Mouse (Mus musculus) liver, postnatal 0 days (tissue): Measurements from ENCODE around the gene Tmsb15b1. TPM values are rescaled to one million over a fixed set of nuclear protein-coding genes. Genes with fewer than 3 reads are reported as not detected.
"Not testable (repeated sequence)": the region's sequence is repeated elsewhere in the genome, so short reads cannot be mapped to it uniquely, and the experiment has no call there.

Experiments
- ATAC-seq: fragments of 200-750 bp; cut with Nextera tagmentation; 2 replicates; pipeline ENCODE4 v1.8.0; 2017; ENCODE audit warnings: mild to moderate bottlenecking, moderate library complexity
- DNase-seq: peaks from one replicate; pipeline ENCODE4 v3.0.0-alpha.2; 2016
- H3K27ac ChIP-seq: fragments of 300-500 bp; sonication (generic); 2 replicates; pipeline ENCODE4 v1.5.1; 2014; ENCODE audit warnings: antibody characterized with exemption, moderate library complexity, mild to moderate bottlenecking, low read depth
- H3K27me3 ChIP-seq: fragments of 300-500 bp; sonication (generic); 2 replicates; pipeline ENCODE4 v1.6.1; 2014; ENCODE audit warnings: low read length, control low read depth, mixed read lengths; ENCODE audit not compliant: insufficient read depth
- H3K36me3 ChIP-seq: fragments of 300-500 bp; sonication (generic); replicated peaks from 2 replicates; pipeline ENCODE4 v1.6.1; 2014; ENCODE audit warnings: mild to moderate bottlenecking, control low read depth, low read length, moderate library complexity, mixed read lengths; ENCODE audit not compliant: insufficient read depth
- H3K4me1 ChIP-seq: fragments of 300-500 bp; sonication (generic); 2 replicates; pipeline ENCODE4 v1.6.1; 2014; ENCODE audit warnings: antibody characterized with exemption, mild to moderate bottlenecking, control low read depth; ENCODE audit not compliant: insufficient read depth
- H3K4me2 ChIP-seq: fragments of 300-500 bp; sonication (generic); 2 replicates; pipeline ENCODE4 v1.6.1; 2014; ENCODE audit warnings: low read depth, mild to moderate bottlenecking, low read length, moderate library complexity, mixed read lengths
- H3K4me3 ChIP-seq: fragments of 300-500 bp; sonication (generic); 2 replicates; pipeline ENCODE4 v1.5.1; 2014; ENCODE audit warnings: low read depth, low read length
- H3K9ac ChIP-seq: fragments of 300-500 bp; sonication (generic); replicated peaks from 2 replicates; pipeline ENCODE4 v1.6.1; 2014; ENCODE audit warnings: mild to moderate bottlenecking, moderate library complexity
- H3K9me3 ChIP-seq: fragments of 300-500 bp; sonication (generic); 2 replicates; pipeline ENCODE4 v1.6.1; 2016; ENCODE audit warnings: mild to moderate bottlenecking, control low read depth, low read length, mixed read lengths
- CTCF ChIP-seq: sonication (generic); IDR thresholded peaks from 2 replicates; pipeline ENCODE4 v1.5.1; 2016; ENCODE audit warnings: antibody characterized with exemption, low read depth
- EP300 ChIP-seq: IDR thresholded peaks from 2 replicates; pipeline ENCODE4 v1.6.1; 2016; ENCODE audit warnings: antibody characterized with exemption, low read depth, mild to moderate bottlenecking
- WGBS: fragments of 180-500 bp; shearing (Covaris S2); extraction: QIAGEN DNeasy Blood & Tissue Kit; methylation state at CpG from one replicate; pipeline ENCODE4 v1.1.7; 2014; ENCODE audit not compliant: insufficient replicate concordance; 5-methylcytosine and 5-hydroxymethylcytosine counted together
- polyA plus RNA-seq: library from polyadenylated mRNA; unstranded; fragments of >200 nt; fragmentation: Nextera tagmentation; extraction: Ambion mirVana; gene quantifications from 2 replicates; pipeline ENCODE4 v1.2.1, GENCODE M21; 2015

The Tmsb15b1 gene
- polyA plus RNA-seq, 1 experiment from 2014 or later = 8.7 TPM

GRCm38 (mm10) chrX:136959688-136960087 lies 17.0 kb downstream of the Tmsb15b1 start:
- no peak overlapping the region for H3K4me2 ChIP-seq
- TF ChIP-seq EP300 (no peak), CTCF (peak; percentile 51)
- no peak overlapping the region for H3K27ac ChIP-seq
- H3K36me3 ChIP-seq = no peaks in the 10 kb centered on the region
- no peak overlapping the region for H3K9ac ChIP-seq
- H3K9me3 ChIP-seq = no peaks in the 10 kb centered on the region
- no peak overlapping the region for H3K4me3 ChIP-seq
- no peak for DNase-seq
- ATAC-seq = no peak
- 21% methylated on average over 2 of the region's 2 CpGs for WGBS
- no peaks in the 10 kb centered on the region for H3K4me1 ChIP-seq
- no peaks in the 10 kb centered on the region for H3K27me3 ChIP-seq

GRCm38 (mm10) chrX:136958300-136958699 lies 18.4 kb downstream of the Tmsb15b1 start:
- H3K4me2 ChIP-seq, H3K36me3 ChIP-seq, H3K27ac ChIP-seq, H3K9me3 ChIP-seq, H3K4me1 ChIP-seq, DNase-seq, H3K27me3 ChIP-seq, H3K9ac ChIP-seq, H3K4me3 ChIP-seq, ATAC-seq: not testable (repeated sequence)
- WGBS = 64% methylated on average over 5 of the region's 5 CpGs

- H3K9me3 ChIP-seq, H3K27me3 ChIP-seq, H3K27ac ChIP-seq, H3K36me3 ChIP-seq, H3K4me1 ChIP-seq, H3K4me3 ChIP-seq, H3K9ac ChIP-seq: not testable (repeated sequence)
- 30% methylated on average over 13 of the region's 13 CpGs for WGBS
- peak; percentile 33 for DNase-seq
- H3K4me2 ChIP-seq = peak overlapping the region; percentile 22; the same call in 1 of the 2 replicates
- ATAC-seq = peak; percentile 90
These were observed 18.9 kb downstream of the Tmsb15b1 start for GRCm38 (mm10) chrX:136957583-136958279.

DNA sequence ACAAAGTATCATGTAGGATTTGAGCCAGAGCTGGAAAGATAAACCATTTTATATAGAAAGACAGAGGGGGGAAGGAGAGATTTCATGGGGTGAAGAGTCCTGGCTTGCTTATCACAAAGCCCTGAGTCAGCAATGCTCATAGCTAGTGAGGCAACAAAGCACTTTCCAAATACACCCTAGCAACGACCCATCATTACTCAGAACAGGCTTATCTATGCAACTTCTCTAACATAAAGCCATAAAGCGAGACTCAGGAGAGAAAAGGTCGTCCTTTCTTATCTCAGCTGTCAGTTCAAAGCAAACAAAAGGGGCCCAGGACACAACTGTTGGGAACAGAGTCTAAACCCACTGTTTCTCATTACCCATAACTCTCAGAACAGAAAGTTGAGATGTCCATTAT lies 38.7 kb downstream of the Tmsb15b1 start:
- Histone ChIP-seq H3K4me1 (no peaks in the 10 kb centered on the region), H3K36me3 (no peaks in the 10 kb centered on the region), H3K27me3 (no peaks in the 10 kb centered on the region), H3K4me3 (no peak overlapping the region), H3K27ac (no peak overlapping the region), H3K9me3 (no peaks in the 10 kb centered on the region), H3K9ac (no peak overlapping the region), H3K4me2 (no peak overlapping the region)
- ATAC-seq (no peak), DNase-seq (no peak)
- 19% methylated on average over 3 of the region's 3 CpGs for WGBS
- TF ChIP-seq CTCF (no peak), EP300 (no peak)

GRCm38 (mm10) chrX:136927031-136927430 lies 49.6 kb downstream of the Tmsb15b1 start, which contains the start of gene H2bfm:
H2bfm (plus strand) TSS chrX:136927325.
- Histone ChIP-seq H3K27ac (no peak within 1 kb of the TSS), H3K9me3 (no peaks in the 10 kb centered on the region), H3K27me3 (no peaks in the 10 kb centered on the region), H3K4me3 (no peak within 1 kb of the TSS), H3K9ac (no peak within 1 kb of the TSS), H3K4me1 (no peaks in the 10 kb centered on the region), H3K36me3 (no peaks in the 10 kb centered on the region), H3K4me2 (no peak within 1 kb of the TSS)
- no peak for DNase-seq
- ATAC-seq = no peak
- 85% methylated on average over 14 of the region's 14 CpGs for WGBS
- no peak for TF ChIP-seq EP300
- TF ChIP-seq CTCF = no peak

DNA sequence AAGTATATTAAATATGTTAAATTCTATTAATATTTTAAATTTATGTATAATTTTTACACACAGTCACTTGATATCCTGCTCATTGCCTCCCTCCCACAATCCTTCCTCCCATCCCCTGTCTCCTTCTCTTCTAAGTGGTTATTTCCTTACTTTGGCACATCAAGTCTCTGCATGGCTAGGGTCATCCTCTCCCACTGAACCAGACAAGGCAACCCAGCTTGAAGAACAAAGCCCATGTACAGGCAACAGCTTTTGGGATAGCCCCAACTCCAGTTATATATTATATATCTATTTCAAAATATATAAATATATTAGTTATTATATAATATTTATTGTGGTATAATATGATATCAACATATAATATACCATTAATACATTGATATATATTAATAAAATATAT lies 50.8 kb downstream of the Tmsb15b1 start:
- Histone ChIP-seq H3K9me3 (no peaks in the 10 kb centered on the region), H3K27ac (no peak overlapping the region), H3K4me3 (no peak overlapping the region), H3K9ac (no peak overlapping the region), H3K36me3 (no peaks in the 10 kb centered on the region), H3K4me2 (no peak overlapping the region), H3K4me1 (no peaks in the 10 kb centered on the region), H3K27me3 (no peaks in the 10 kb centered on the region)
- TF ChIP-seq CTCF (no peak), EP300 (no peak)
- no peak for ATAC-seq
- no peak for DNase-seq

Other genes starting within 250 kb of the Tmsb15b1 start
- gene Morf4l2, start 233.2 kb downstream of the Tmsb15b1 start, polyA plus RNA-seq = 150 and 163 TPM in 2 replicates
- gene Glra4, start 196.7 kb downstream of the Tmsb15b1 start, polyA plus RNA-seq = not detected in 2 replicates
- gene Plp1, start 154.2 kb downstream of the Tmsb15b1 start, polyA plus RNA-seq = 0.18 and 0.26 TPM in 2 replicates
- not detected in 2 replicates for gene Rab9b, start 108.1 kb downstream of the Tmsb15b1 start, polyA plus RNA-seq
- not detected in 2 replicates for gene H2bfm, start 49.5 kb downstream of the Tmsb15b1 start, polyA plus RNA-seq
- 12.9 and 16.1 TPM in 2 replicates for gene Tmsb15b2, start 1.4 kb downstream of the Tmsb15b1 start, polyA plus RNA-seq
- gene Tmsb15l, start within 50 bp of the Tmsb15b1 start, polyA plus RNA-seq = 0.45 and 1.3 TPM in 2 replicates
- 0.21 and 0.25 TPM in 2 replicates for gene Zcchc18, start 16.3 kb upstream of the Tmsb15b1 start, polyA plus RNA-seq
- 2.0 and 2.5 TPM in 2 replicates for gene Slc25a53, start 61.4 kb upstream of the Tmsb15b1 start, polyA plus RNA-seq
- gene Fam199x, start 72.7 kb upstream of the Tmsb15b1 start, polyA plus RNA-seq = 1.1 and 1.5 TPM in 2 replicates
- not detected in 2 replicates for gene Esx1, start 145.2 kb upstream of the Tmsb15b1 start, polyA plus RNA-seq